Mouse (Mus musculus) thymus, postnatal 25 days (tissue): Measurements from ENCODE around the gene Col28a1.

Source experiments
- DNase-seq: peaks from one replicate; pipeline ENCODE4 v3.0.0; 2022

Col28a1 gene

DNA sequence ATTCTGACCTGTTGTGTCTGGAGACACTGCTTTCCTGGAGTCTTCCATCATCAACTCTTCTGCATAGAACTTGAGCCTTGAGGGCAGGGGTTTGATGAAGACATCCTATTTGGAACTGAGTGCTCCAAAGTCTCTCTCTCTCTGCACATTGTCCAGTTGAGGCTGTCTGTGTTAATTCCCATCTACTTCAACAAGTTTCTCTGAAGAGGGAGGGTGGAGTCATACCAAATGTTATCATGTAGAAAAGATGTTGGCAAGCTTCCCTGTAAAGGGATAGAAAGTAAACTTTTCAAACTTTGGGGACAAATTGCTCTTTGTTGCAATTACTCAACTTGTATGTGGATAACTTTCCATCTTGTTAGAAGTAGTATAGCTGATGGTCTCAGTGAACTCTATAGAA, at the start of gene Col28a1:
Col28a1 (minus strand) TSS at position 101 of the 400 bp plus-strand sequence.
- no peak for DNase-seq

DNA sequence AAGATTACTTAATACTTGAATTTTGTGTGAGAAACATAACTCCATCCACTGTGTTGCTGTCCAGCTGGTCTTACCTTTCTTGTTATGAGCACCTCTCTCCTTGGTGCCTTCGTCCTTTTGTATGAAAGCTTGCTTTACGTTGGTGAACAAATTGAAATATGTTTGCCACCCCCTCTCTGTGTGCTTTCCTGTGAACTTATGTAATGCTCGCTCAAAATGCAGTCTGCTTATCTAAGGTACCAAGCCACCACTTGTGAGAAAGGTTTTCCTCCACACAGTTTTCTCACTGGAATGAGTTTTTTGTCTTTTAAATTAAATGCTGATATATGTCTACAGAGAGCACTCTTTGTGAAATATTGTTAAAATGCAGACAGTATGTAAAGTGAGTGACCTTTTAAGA, 36.2 kb upstream of the Col28a1 start:
- no peak for DNase-seq

DNA sequence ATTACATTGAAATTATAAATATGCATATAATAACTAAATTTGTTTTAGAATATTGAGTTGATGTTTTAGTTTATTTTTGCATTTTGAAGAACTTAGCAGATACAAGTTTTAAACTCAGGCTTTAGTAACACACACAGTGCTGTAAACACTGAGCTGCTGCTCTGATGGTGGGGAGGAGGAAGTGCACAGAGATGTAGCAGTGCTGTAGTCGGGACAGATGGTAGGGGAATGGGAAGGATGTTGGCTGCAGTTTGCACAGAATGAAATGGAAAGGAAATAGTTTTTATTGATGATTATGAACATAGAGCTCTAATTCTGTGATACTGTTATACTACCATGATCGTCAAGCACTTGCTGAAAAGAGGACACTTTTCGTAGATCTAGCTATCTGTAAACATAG, 34.6 kb upstream of the Col28a1 start:
- no peak for DNase-seq

DNA sequence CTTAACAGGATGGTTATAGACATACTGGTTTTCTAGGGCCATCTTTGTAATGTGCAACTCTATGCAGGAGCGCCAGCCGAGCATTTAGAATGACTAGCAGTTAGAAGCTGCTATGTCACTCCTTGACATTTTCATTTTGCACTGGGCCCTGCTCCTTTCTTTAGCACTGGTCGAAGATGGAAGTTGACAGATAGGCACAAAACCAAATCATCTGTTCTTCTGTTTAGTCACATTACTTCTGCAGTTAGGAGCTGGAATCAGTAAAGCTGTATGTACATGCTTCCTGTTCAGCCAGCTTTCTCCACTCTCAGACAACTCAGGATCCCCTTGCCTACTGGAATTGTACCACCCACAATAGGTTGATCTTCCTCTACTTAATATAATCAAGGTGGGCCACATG, 18.2 kb upstream of the Col28a1 start:
- no peak for DNase-seq

GRCm38 (mm10) chr6:8209866-8210186, 17.4 kb upstream of the Col28a1 start:
- no peak for DNase-seq

GRCm38 (mm10) chr6:8209047-8209865, 16.8 kb upstream of the Col28a1 start, which contains the start of gene Mios:
Gene Mios (plus strand): TSS chr6:8209222.
- DNase-seq, result peak; percentile 88

DNA sequence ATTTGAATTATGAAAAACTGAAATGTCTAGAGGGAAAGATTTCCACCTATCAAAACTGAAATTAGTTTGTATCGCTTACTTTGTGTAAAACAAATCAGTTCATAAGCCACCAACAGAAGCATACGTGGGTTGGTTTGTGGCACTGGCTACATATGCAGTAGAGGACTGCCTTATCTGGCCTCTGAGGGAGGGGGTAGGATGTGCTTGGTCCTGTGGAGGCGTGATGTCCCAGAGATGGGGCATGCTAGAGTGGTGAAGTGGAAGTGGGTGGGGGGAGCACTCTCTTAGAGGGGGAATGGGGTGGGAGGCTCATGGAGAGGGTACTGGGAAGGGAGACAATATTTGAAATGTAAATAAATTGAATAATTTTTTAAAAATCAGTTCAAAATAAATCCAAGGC, 2.5 kb downstream of the Col28a1 start:
- no peak for DNase-seq

- DNase-seq, result no peak
Measured at GRCm38 (mm10) chr6:8188599-8189233, 3.7 kb downstream of the Col28a1 start.

DNA sequence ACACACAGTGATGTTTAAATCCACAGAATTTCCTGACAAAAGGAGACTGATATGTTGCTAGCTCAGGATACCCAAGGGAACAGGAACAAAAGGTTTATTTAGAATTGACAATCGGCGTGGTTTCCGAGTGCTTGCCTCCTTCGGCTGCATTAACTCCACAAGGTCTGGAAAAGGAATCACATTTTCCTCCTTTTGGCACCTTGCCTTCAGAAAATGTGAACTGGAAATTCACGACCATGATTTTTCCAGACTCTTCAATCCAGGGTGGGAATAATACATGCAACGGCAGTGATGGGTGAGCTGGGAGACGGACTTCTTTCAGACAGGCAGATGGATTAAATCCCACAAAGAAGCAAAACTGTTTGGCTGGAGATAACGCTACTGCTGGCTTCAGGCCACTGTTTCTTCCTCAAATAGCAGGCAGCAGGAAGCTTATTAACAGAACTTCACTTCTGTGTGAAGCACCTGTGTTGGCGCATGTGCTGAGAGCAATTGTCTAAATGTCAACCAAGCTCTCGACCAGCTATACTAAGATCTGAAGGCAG, 13.9 kb downstream of the Col28a1 start:
- DNase-seq, result no peak

- DNase-seq, result no peak
Measured at GRCm38 (mm10) chr6:8176116-8176515, 16.3 kb downstream of the Col28a1 start.

GRCm38 (mm10) chr6:8175346-8175745, 17.1 kb downstream of the Col28a1 start:
- DNase-seq, result no peak

GRCm38 (mm10) chr6:8174062-8174461, 18.4 kb downstream of the Col28a1 start:
- no peak for DNase-seq

DNA sequence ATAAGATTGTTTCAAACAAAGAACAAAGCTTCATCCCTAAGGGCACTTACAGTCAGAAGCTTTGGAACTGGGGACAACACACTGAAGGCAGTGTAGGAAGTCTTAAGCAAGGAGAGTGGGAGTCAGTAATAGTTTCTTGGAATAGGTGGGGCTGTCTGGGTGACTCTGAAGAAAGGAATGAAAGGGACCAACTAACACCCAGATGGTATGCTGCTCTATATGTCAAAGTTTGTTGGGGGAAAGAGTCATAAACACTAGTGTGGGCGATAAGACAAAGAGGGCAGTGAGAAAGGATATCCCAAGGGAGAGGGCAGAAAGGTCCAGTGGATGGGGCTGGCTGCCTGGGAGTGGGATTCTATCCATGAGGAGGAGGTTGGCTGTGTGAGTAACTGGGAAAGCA, 20.3 kb downstream of the Col28a1 start:
- no peak for DNase-seq

DNA sequence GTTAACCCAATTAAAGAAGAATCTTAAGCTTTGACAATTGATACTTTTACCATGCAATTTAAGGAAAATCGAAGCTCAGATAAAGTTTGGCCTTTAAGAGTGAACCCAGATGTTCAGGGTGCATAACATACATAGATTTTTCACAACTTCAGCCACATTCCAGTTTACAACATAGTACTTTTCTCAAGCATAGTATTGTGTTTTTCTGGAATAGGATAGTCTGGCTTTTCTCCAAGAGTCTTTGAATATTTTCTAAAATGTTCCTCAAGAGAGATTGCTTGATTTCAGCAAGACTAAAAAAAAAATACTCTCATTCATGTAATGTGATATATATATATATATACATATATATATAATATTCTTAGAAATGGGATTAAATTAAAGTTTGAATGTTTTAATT, 27.7 kb downstream of the Col28a1 start:
- no peak for DNase-seq

DNA sequence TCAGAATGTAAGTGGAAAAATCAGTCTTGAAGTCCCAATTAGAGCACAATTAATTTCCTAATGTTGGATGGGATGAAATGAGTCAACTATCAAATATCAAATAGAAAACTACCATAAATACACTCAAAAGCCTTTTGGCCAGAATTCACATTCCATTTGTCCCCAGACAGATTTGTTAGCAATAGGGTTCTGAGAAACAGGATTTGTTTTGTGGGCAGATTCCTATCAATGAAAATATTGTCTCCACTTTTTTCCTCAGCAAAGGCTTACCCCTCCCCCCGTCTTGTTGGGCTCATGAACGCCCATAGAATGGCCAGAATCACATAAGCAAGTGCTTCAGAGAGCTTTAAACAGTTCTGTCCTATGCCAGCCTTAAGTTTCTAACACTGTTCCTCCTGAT, 32.4 kb downstream of the Col28a1 start:
- no peak for DNase-seq

DNA sequence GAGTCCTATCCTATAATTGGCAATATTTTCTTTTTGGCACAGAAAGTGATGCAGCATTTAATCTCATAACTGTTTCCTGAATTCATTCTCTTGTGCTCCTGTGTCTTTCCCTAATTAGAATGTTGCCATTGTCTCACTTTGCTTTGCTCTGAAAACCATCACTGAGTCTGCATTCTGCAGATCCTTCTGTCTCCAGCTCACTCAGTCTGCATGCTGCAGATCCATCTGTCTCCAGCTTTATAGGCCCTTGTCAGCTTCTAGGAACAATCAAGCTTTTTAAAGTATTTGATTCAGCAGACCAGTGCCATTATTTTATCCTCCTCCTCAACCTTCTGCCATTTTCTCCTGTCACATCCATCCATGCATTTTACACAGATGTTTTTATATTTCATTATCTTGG, 35.3 kb downstream of the Col28a1 start:
- DNase-seq, result no peak

GRCm38 (mm10) chr6:8152551-8153361, 39.7 kb downstream of the Col28a1 start:
- no peak for DNase-seq

- no peak for DNase-seq
Measured at GRCm38 (mm10) chr6:8148916-8149315, 43.5 kb downstream of the Col28a1 start.

GRCm38 (mm10) chr6:8141881-8142280, 50.5 kb downstream of the Col28a1 start:
- no peak for DNase-seq

GRCm38 (mm10) chr6:8130149-8130548, 62.3 kb downstream of the Col28a1 start:
- no peak for DNase-seq

- DNase-seq, result no peak
Measured at GRCm38 (mm10) chr6:8128164-8128563, 64.3 kb downstream of the Col28a1 start.

GRCm38 (mm10) chr6:8126545-8126944, 65.9 kb downstream of the Col28a1 start:
- DNase-seq, result no peak

DNA sequence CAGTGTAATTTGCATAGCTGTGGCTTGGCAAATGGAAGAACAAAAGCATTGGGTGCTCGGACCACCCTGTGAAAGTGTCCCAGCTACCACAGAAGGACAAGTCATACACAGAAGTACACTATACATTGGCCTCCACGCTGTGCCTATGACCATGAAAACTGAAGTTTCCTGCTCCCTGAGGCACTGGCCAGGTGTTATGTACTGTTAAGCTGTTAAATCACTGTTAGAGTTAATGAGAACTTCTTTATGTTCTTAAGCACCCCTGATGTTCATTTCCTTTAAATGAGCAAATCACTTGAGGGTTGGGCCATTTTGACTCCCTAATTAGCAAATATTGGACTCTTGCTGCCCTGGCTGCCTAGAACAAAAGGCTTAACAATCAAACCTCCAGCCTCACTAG, 73.3 kb downstream of the Col28a1 start:
- no peak for DNase-seq

- DNase-seq, result no peak
Measured at GRCm38 (mm10) chr6:8118577-8118976, 73.8 kb downstream of the Col28a1 start.
